In genomic region chr14:27178560-27178920, GRCm38 (mm10) we compare ENCODE assay signal across 8 mouse cellular contexts.
A peak's percentile ranks its signal among the peaks of the same experiment; 100 is the strongest.
DNase-seq lines count a peak whose midpoint lies in the region; ATAC-seq lines count a peak whose summit lies in the region.

No protein-coding gene starts in this region.

- no peak overlapping the region for H3K27ac ChIP-seq in stomach, embryonic 15.5 days

- no peak overlapping the region for H3K4me3 ChIP-seq in stomach, embryonic 15.5 days (replicated peaks)

- WGBS in stomach, embryonic 15.5 days = 53% methylated on average over 8 of the region's 8 CpGs

- no peaks in the 10 kb centered on the region for H3K36me3 ChIP-seq in stomach, embryonic 15.5 days

- peaks cover 31% of the 10 kb centered on the region for H3K4me1 ChIP-seq in stomach, embryonic 15.5 days

- peak; percentile 51 for ATAC-seq in stomach, embryonic 15.5 days (ENCODE audit: insufficient read depth, low FRiP score, low read depth)

- DNase-seq in cerebellum, postnatal 14 days = peak; percentile 39 to 69
- no peak for DNase-seq in cerebellum, adult 9-10 months
- peak; percentile 70 for DNase-seq in right cerebral cortex, postnatal 4 days
- no peak for DNase-seq in right cerebral cortex, postnatal 36 days (ENCODE audit: low spot score in 2 of 2)
- DNase-seq in kidney, postnatal 10 days = peak; percentile 89
- DNase-seq in frontal cortex, postnatal 25 days (ENCODE audit: low spot score in 2 of 2) = no peak
- no peak for DNase-seq in layer of hippocampus, adult 11-12 months (ENCODE audit: low spot score)

- H3K4me2 ChIP-seq in stomach, embryonic 15.5 days = no peak overlapping the region

- no peaks in the 10 kb centered on the region for H3K9me3 ChIP-seq in stomach, embryonic 15.5 days

- H3K9ac ChIP-seq in stomach, embryonic 15.5 days = no peak overlapping the region

- no peaks in the 10 kb centered on the region for H3K27me3 ChIP-seq in stomach, embryonic 15.5 days (replicated peaks)

Comparison
In these comparisons a context has a peak if more than half of its experiments do, and no peak if none do; other contexts are left out.
1. DNase-seq: peak in cerebellum, postnatal 14 days (2 of 2), right cerebral cortex, postnatal 4 days (single experiment) and kidney, postnatal 10 days (single experiment); none in cerebellum, adult 9-10 months (single experiment), right cerebral cortex, postnatal 36 days (0 of 2), frontal cortex, postnatal 25 days (0 of 2) and layer of hippocampus, adult 11-12 months (single experiment).